10 mouse cellular contexts compared by ENCODE assay signal in the genomic region with DNA sequence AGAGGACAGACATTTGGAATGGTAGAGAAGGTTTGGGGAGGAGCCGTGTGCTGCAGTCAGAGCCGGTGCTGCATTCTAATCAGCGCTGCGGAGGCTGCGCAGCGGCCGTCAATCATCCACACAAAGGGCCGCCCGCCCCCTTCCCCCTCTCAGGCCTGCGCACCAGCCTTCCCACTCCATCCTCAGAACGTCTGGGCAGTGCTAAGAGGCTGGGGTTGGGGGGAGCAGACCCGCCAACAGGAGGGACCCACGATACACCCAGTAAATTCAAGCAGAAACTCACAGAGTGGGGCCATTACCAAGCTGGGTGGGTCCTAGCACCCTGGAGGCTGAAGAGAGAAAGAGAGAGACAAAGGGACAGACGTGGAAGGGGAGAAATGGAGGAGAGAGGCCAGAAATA. TPM values are rescaled to one million over a fixed set of nuclear protein-coding genes. Genes with fewer than 3 reads are reported as not detected.
DNase-seq lines count a peak whose midpoint lies in the region; ATAC-seq and TF ChIP-seq lines count a peak whose summit lies in the region.
"Had no signal": no experiment of that assay in that cellular context is flagged by ENCODE, and none has a peak within 500 bp of the region (broad histone marks: within the 10 kb centered on the region; RNA-seq: fewer than 3 reads in every experiment).

No protein-coding gene starts in this region.

- no peak overlapping the region for H3K4me2 ChIP-seq in hindbrain, embryonic 16.5 days (ENCODE audit: low read length)
- no peak overlapping the region for H3K4me2 ChIP-seq in midbrain, postnatal 0 days (ENCODE audit: low read depth, low read length, poor library complexity, severe bottlenecking)

- no peaks in the 10 kb centered on the region for H3K36me3 ChIP-seq in hindbrain, embryonic 16.5 days (ENCODE audit: control insufficient read depth, insufficient read depth, low read length)
- no peaks in the 10 kb centered on the region for H3K36me3 ChIP-seq in midbrain, postnatal 0 days (ENCODE audit: insufficient read depth, low read length)

- peaks cover 45% of the 10 kb centered on the region for H3K4me1 ChIP-seq in hindbrain, embryonic 16.5 days (ENCODE audit: control insufficient read depth, insufficient read depth, low read depth, low read length)
- H3K4me1 ChIP-seq in midbrain, postnatal 0 days (ENCODE audit: insufficient read depth, low read length), result peaks cover 27% of the 10 kb centered on the region

- peak overlapping the region; percentile 53 for H3K9ac ChIP-seq in hindbrain, embryonic 16.5 days (ENCODE audit: low read depth, low read length)
- H3K9ac ChIP-seq in midbrain, postnatal 0 days (replicated peaks; ENCODE audit: low read length, poor library complexity, severe bottlenecking), result 0 out of 2 replicates have a peak overlapping the region, but pooled peaks have one; percentile 15

- peak overlapping the region; percentile 93 for H3K27ac ChIP-seq in hindbrain, embryonic 16.5 days (ENCODE audit: low read depth, low read length)
- peak overlapping the region; percentile 98 for H3K27ac ChIP-seq in midbrain, postnatal 0 days (ENCODE audit: low read depth, low read length)
- H3K27ac ChIP-seq: macrophage had no signal

- no peak overlapping the region for H3K4me3 ChIP-seq in hindbrain, embryonic 16.5 days (ENCODE audit: low read length)
- H3K4me3 ChIP-seq in midbrain, postnatal 0 days (ENCODE audit: low read depth, low read length), result no peak overlapping the region

- 2% methylated on average over 13 of the region's 14 CpGs for WGBS in hindbrain, embryonic 16.5 days
- WGBS in midbrain, postnatal 0 days, result under 1% methylated on average over 14 of the region's 14 CpGs

- H3K9me3 ChIP-seq in hindbrain, embryonic 16.5 days (ENCODE audit: control insufficient read depth, low read length), result no peaks in the 10 kb centered on the region
- no peaks in the 10 kb centered on the region for H3K9me3 ChIP-seq in midbrain, postnatal 0 days (ENCODE audit: low read length)

- no peak for DNase-seq in frontal cortex, postnatal 25 days (ENCODE audit: low spot score in 2 of 2)
- peak; percentile 80 for DNase-seq in embryo, embryonic 11 days
- DNase-seq in midbrain, postnatal 0 days (ENCODE audit: low spot score), result peak; percentile 74
- no peak for DNase-seq in adrenal gland, postnatal 14 days
- no peak for DNase-seq in kidney, postnatal 14 days
- DNase-seq in urinary bladder, postnatal 14 days (ENCODE audit: low spot score), result no peak
- DNase-seq: adrenal gland, postnatal 36 days had no signal

- no peak for TF ChIP-seq CTCF in midbrain, postnatal 0 days (IDR thresholded peaks at IDR 0.05)

- ATAC-seq in frontal cortex, adult (ENCODE audit: low TSS enrichment), result peak; percentile 7; the same call in 1 of the 2 replicates
- ATAC-seq in hindbrain, embryonic 16.5 days, result peak; percentile 66
- peak; percentile 38 for ATAC-seq in midbrain, postnatal 0 days (ENCODE audit: low FRiP score)

- H3K27me3 ChIP-seq in hindbrain, embryonic 16.5 days (replicated peaks; ENCODE audit: control insufficient read depth, insufficient read depth, low read length), result peaks cover 2% of the 10 kb centered on the region; the same call in 1 of the 2 replicates
- no peaks in the 10 kb centered on the region for H3K27me3 ChIP-seq in midbrain, postnatal 0 days (ENCODE audit: insufficient read depth, low read length)

RNA-seq across cellular contexts. Expression of a gene that starts 22.0 kb away (rescaled TPM):
- 34.6 and 40.9 TPM in 2 replicates for polyA plus RNA-seq in hindbrain, embryonic 16.5 days (2015; fragmentation: Nextera tagmentation; extraction: Ambion mirVana)
- 34.4 and 34.7 TPM in 2 replicates for total RNA-seq in midbrain, postnatal 0 days (2014; rRNA removed)
- polyA plus RNA-seq in midbrain, postnatal 0 days (2015; fragmentation: Nextera tagmentation; extraction: Ambion mirVana), result 27.1 and 27.2 TPM in 2 replicates
- 85.8 and 96.7 TPM in 2 replicates for total RNA-seq in adrenal gland, postnatal 14 days (2021)

Comparison
In these comparisons a context has a peak if more than half of its experiments do, and no peak if none do; other contexts are left out.
1. ATAC-seq: peak in every context shown above with its lines; median percentile 66 in hindbrain, embryonic 16.5 days; 38 in midbrain, postnatal 0 days; 7 in frontal cortex, adult.
2. DNase-seq: peak in embryo, embryonic 11 days (single experiment) and midbrain, postnatal 0 days (single experiment); none in frontal cortex, postnatal 25 days (0 of 2), adrenal gland, postnatal 14 days (single experiment), kidney, postnatal 14 days (single experiment) and urinary bladder, postnatal 14 days (single experiment).